Mouse (Mus musculus): ENCODE measurements around the gene Deaf1.

Deaf1 gene

GRCm38 (mm10) chr7:141327469-141328372, at the start of gene Deaf1, which contains the start of gene Tmem80:
Deaf1 (minus strand) TSS chr7:141327690.
Tmem80 (plus strand) TSS chr7:141327739.
- DNase-seq (ENCODE audit: low read depth, low spot score) = peak; percentile 80

- DNase-seq (ENCODE audit: low read depth, low spot score) = no peak
These were observed 46.9 kb upstream of the Deaf1 start for GRCm38 (mm10) chr7:141374399-141374798.

- DNase-seq (ENCODE audit: low read depth, low spot score) = peak; percentile 87
These were observed 46.1 kb upstream of the Deaf1 start for GRCm38 (mm10) chr7:141373611-141374010.

GRCm38 (mm10) chr7:141371942-141372595, 44.6 kb upstream of the Deaf1 start:
- DNase-seq (ENCODE audit: low read depth, low spot score) = no peak

GRCm38 (mm10) chr7:141369918-141370317, 42.4 kb upstream of the Deaf1 start:
- no peak for DNase-seq (ENCODE audit: low read depth, low spot score)

GRCm38 (mm10) chr7:141367358-141367757, 39.9 kb upstream of the Deaf1 start:
- DNase-seq (ENCODE audit: low read depth, low spot score) = no peak

GRCm38 (mm10) chr7:141365049-141365445, 37.6 kb upstream of the Deaf1 start:
- DNase-seq (ENCODE audit: low read depth, low spot score) = no peak

GRCm38 (mm10) chr7:141364349-141365048, 37.0 kb upstream of the Deaf1 start:
- DNase-seq (ENCODE audit: low read depth, low spot score) = no peak

- no peak for DNase-seq (ENCODE audit: low read depth, low spot score)
These were observed 36.2 kb upstream of the Deaf1 start for GRCm38 (mm10) chr7:141363752-141364125.

GRCm38 (mm10) chr7:141363106-141363751, 35.7 kb upstream of the Deaf1 start:
- DNase-seq (ENCODE audit: low read depth, low spot score) = peak; percentile 85

- peak; percentile 29 for DNase-seq (ENCODE audit: low read depth, low spot score)
These were observed 34.0 kb upstream of the Deaf1 start for GRCm38 (mm10) chr7:141361510-141361909.

- no peak for DNase-seq (ENCODE audit: low read depth, low spot score)
These were observed 29.5 kb upstream of the Deaf1 start for GRCm38 (mm10) chr7:141356971-141357370.

- peak; percentile 87 for DNase-seq (ENCODE audit: low read depth, low spot score)
These were observed 28.3 kb upstream of the Deaf1 start for GRCm38 (mm10) chr7:141355626-141356326.

GRCm38 (mm10) chr7:141355051-141355450, 27.6 kb upstream of the Deaf1 start:
- DNase-seq (ENCODE audit: low read depth, low spot score) = no peak

- DNase-seq (ENCODE audit: low read depth, low spot score) = peak; percentile 23
These were observed 23.6 kb upstream of the Deaf1 start for GRCm38 (mm10) chr7:141351061-141351460.

GRCm38 (mm10) chr7:141344787-141345186, 17.3 kb upstream of the Deaf1 start:
- DNase-seq (ENCODE audit: low read depth, low spot score) = no peak

GRCm38 (mm10) chr7:141343696-141344095, 16.2 kb upstream of the Deaf1 start:
- no peak for DNase-seq (ENCODE audit: low read depth, low spot score)

GRCm38 (mm10) chr7:141343230-141343629, 15.7 kb upstream of the Deaf1 start:
- no peak for DNase-seq (ENCODE audit: low read depth, low spot score)

- no peak for DNase-seq (ENCODE audit: low read depth, low spot score)
These were observed 14.3 kb upstream of the Deaf1 start for GRCm38 (mm10) chr7:141341689-141342226.

- peak; percentile 40 for DNase-seq (ENCODE audit: low read depth, low spot score)
These were observed 13.0 kb upstream of the Deaf1 start for GRCm38 (mm10) chr7:141340476-141340875.

GRCm38 (mm10) chr7:141340023-141340422, 12.5 kb upstream of the Deaf1 start:
- DNase-seq (ENCODE audit: low read depth, low spot score) = peak; percentile 54
